Mouse (Mus musculus) thymus, adult 18-20 months (tissue): Measurements from ENCODE around the gene Zfp943.
A peak's percentile ranks its signal among the peaks of the same experiment; 100 is the strongest.
"Not testable (repeated sequence)": the region's sequence is repeated elsewhere in the genome, so short reads cannot be mapped to it uniquely, and the experiment has no call there.

Source experiments
- DNase-seq, 2 experiments: peaks; one replicate each; pipeline ENCODE4 v3.0.0; 2022; ENCODE audit warnings: mixed read lengths in 2 of 2

Zfp943 gene

DNA sequence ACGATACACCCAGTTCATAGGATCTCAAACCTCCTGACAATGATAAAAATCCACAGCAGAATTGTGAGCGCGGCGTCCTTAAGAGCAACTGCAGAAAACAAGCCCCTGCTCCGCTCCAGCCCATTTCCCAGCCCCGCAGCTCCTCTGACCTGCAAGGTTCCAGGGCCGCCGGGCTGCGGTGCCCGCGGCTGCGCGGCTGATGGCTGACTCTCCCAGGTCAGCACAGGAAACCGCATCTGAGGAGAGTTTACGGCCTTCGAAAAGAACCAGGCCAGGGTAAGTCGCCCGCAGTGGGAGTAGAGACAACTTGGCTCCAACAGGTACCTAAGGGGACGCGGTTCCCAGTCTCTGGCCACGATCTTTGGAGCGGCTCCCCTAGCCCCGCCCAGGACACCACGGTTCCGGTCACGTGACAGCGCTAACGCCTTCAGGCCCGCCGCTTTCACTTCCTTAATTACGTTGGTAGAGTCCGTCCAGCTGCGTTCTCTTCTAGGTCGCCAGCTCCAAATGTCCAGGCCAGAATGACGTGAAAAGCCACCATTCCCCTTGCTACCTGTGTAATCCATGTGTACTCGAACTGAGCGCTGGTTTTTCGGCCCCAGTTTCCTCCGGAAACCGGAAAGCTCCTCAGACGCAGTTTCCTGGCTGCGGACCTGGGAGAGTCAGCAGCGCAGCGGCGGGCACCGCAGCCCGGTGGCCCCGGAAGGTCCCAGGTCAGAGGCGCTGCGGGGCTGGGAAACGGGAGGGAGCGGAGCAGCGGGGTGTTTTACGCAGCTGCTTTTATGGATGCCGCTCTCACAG lies at the start of gene Zfp943, which contains the start of gene Zfp942:
TSS of gene Zfp943 (plus strand) at position 446 of the 801 bp plus-strand sequence.
TSS of gene Zfp942 (minus strand) at position 358 of the 801 bp plus-strand sequence.
- DNase-seq: peak; percentile 61 to 67

DNA sequence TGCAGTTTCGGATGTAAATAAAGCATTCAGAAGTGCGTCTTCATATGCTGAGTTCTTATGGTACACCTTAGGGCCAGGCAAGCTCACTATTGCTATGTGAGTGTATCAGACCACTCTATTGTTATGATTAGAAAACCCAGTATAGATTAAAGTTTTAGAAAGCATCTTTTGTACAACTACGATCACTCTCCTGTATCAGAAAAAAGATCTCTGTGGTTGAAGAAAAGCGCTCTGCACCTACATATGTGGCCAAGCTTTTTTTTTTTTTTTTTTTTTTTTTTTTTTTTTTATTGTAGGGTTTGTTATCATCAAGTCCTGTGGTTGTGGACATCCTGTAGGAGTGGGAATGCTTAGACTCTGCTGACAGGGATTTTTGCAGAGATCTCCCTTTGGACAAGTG lies 950 bp downstream of the Zfp943 start:
- DNase-seq: no peak

GRCm38 (mm10) chr17:22035594-22035993 lies 73.2 kb downstream of the Zfp943 start:
- not testable (repeated sequence) for DNase-seq

GRCm38 (mm10) chr17:22049403-22049802 lies 87.1 kb downstream of the Zfp943 start:
- no peak for DNase-seq

GRCm38 (mm10) chr17:22053211-22053610 lies 90.9 kb downstream of the Zfp943 start:
- DNase-seq: no peak

DNA sequence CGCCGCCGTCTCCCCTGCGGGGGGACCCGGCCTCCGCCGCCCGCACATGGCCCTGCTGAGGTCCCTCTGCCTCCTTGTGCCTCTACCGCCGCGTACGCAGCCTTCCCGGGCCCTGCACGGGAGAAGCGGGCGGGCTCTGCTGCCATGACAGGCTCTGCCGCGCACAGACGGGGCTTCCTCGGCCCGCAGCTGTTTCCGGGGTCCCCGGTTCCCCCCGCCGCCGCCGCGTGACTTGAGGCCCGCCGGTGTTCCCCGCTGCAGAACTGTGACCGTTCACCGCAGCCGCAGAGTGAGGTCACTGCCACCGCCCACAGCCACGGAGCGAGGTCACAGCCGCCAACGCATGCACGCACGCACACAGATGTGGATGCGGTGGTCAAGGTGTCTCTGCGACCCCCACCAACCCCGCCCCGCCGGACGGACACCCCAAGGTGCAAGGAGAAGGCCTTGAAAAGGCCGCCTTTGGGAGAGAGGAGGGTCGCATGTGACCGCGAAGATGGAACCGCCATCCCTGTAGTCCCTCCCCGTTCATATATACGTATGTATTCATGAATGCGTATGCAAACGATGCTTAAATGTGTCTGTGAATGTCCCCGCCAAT lies 118.8 kb downstream of the Zfp943 start:
- DNase-seq: peak; percentile 4 to 8

DNA sequence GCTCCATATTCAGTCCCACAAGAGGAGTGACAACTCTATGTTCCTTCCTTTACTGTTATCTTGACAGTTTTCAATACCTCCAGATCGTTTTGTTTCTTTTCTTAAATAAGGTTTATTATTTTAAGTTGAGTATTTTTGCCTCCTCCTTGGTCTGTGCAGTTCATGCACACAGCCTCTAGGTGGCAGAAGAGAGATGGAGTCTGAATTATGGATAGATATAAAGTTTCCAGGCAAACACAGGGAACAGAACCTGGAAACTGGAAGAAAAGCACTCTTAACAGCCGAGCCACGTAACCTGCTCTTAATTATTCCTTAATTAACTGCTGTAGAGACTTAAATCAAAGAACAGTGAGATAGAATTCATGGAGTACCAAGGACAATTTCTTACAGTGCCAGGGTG lies 120.9 kb downstream of the Zfp943 start:
- not testable (repeated sequence) for DNase-seq

GRCm38 (mm10) chr17:22118770-22119169 lies 156.4 kb downstream of the Zfp943 start:
- DNase-seq: no peak
